Mouse (Mus musculus) right cerebral cortex, postnatal 10 days (tissue): ENCODE data around the gene Hoxb7.
A peak's percentile ranks its signal among the peaks of the same experiment; 100 is the strongest.

ENCODE experiments used
- DNase-seq, 2 experiments: peaks; one replicate each; pipeline ENCODE4 v3.0.0; 2021; ENCODE audit warnings: low spot score in 2 of 2

The Hoxb7 gene

GRCm38 (mm10) chr11:96268031-96268745, 18.2 kb upstream of the Hoxb7 start:
- no peak for DNase-seq

GRCm38 (mm10) chr11:96269869-96270268, 16.6 kb upstream of the Hoxb7 start:
- no peak for DNase-seq

DNA sequence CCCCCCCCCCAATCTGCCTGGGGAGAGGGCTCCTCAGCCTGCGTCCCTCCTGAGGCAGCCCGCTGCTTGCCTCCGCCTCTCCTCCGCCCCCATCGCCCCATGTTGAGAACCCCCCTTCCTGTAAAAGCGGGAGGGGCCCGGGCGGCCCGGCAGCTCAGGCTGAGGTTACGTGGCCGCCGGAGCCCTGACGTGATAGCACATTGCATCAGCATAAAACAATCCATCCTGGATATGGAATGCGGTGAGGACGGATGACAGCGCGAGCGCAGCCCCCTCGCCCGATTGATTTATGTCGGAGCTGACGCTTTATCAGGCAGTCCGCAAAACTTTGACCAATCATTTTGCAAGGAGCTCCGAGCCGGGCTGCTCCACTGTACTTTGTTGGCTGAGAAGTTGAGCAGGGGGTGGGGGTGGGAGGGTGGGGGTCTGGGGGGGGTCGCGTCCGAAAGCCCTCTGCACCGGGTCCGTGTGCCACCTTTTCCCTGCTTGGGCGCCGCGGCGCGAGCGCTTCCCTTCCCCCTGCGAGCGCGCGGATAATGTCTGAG, 15.4 kb upstream of the Hoxb7 start, which contains the start of gene Hoxb9:
Gene Hoxb9, plus strand, starts transcription at position 462 of the 545 bp plus-strand sequence.
- no peak for DNase-seq

- DNase-seq, result no peak
Measured at GRCm38 (mm10) chr11:96271541-96272011, 14.8 kb upstream of the Hoxb7 start.

GRCm38 (mm10) chr11:96272024-96272921, 14.2 kb upstream of the Hoxb7 start:
- no peak for DNase-seq

- DNase-seq, result no peak
Measured at GRCm38 (mm10) chr11:96274428-96274827, 12.0 kb upstream of the Hoxb7 start.

- DNase-seq, result no peak
Measured at GRCm38 (mm10) chr11:96275896-96276295, 10.5 kb upstream of the Hoxb7 start.

DNA sequence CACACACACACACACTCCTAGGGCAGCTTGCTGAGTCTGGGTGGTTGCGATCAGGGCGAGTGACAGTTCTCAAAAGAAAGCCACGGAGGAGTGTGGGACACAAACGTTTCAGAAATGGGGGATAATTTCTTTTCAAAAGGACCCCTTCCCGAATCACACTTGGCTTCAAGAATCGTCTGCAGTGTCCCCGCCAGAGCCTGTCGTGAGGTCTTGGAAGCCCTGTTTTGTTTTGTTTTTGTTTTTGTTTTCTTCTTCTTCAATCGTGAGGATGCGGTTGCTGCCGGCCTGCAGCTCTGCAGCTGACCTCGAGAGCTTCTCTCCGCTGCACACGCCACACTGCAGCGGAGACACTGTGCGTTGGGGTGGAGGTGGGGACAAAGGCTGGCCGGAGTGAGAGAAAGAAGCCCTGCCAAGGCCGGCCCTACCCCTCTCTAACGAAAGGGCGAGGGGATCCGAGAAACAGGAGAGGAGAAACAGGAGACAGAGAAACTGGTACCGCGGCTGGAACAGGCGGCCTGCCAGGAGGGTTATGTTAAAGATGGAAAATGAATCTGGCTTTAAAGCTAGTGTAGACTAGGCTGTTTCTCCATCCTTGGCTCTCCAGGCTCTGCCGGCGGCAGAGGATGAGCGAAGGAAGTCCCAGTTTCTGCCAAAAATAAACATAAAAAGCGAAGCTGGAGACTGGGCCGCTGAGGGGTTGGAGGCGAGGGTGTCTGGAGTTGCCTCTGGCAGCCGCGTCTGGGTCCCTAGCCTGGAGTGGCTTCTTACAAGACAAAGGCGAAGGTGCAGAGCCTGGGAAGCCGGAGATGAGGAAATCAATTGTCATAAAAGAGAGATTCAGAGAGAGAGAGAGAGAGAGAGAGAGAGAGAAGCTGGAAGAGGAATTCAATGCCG, 9.0 kb upstream of the Hoxb7 start:
- DNase-seq, result no peak

DNA sequence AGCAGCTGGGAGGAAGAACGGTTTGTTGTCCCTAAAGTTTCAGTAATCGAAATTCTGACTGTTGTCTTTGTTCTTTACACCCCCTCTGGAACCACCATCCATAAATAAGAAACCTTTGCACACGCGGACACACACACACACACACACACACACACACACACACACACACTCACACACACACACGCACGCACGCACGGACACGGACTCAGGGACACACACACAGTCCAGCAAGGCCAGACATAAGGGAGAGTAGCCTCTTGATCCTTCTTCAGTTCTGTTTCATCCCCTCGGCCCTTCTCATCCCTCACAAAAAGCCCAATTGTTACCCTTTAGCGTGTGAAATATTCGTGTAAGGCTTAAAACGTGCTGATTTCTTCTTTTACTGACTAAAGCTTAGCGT, 8.1 kb upstream of the Hoxb7 start:
- DNase-seq, result no peak

DNA sequence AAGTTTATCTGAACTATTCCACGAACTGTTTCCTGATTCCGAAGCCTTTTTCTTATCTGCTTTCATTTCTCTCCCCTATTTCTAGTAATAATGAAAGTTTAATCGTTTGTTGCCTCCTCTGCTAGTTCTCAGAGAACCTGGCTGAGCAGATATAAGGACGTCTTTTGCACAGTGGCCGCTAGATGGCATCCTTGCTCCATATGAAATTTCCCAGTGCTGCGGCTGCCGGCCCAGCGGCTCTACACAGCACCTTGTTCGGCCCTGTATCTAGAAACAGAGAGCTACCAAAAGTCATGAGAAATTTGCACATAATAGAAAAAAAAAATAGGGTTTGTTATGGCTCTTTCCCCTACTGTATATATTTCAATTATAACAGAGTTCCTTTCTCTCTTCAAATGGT, 7.7 kb upstream of the Hoxb7 start:
- peak; percentile 81 to 88 for DNase-seq

- no peak for DNase-seq
Measured at GRCm38 (mm10) chr11:96279421-96280233, 6.8 kb upstream of the Hoxb7 start.

- no peak for DNase-seq
Measured at GRCm38 (mm10) chr11:96280399-96281378, 5.7 kb upstream of the Hoxb7 start.

DNA sequence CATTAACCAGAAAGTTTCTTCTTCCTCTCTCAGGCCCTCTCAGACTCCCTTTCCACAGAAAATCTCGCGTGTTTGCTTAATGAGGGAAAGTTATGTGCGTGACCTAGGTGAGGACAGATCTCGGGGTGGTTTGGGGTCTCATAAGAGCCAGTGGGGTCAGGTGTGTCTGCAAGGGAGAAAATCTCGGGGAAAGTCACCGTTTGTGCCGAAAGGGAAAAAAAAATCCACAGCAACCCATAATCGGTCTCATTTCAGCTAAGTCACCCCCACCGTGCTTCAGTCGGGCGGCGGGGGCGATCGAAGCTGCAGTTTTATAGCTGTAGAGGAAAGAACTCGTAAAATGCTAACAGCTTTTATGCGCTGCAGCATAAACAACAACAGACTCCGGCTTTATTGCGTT, 5.0 kb upstream of the Hoxb7 start:
- DNase-seq, result no peak

DNA sequence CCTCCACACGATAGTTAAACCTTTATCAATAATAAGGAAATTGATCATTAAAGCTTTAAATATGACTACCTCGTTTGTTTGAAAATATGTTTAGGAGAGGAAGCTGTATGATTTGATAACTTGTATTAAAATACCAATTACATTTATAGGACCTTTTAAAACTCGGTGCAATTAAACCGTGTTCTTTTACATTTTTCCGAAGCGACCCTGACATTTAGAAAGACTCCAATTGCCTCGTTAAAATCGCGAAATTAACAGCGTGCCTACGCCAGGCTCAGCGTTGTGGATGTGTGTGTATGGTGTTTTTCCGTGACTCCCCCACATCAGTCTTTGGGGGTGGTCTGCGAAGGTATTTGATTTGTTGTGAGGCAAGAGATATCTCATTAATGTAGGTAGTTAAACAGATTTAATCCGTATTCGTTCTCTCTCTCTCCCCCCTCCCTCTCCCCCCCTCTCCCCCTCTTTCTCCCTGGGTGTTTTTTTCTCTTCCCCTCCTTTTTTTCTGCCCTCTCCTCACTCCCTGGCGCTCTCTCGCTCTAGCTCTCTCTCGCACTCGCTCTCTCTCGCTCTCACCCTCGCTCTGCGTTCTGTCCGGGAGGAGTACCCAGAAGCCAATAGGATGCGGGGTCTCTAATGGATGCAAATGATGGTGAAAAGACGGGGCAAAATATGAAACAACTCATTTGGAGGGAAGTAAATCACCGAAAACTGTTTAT, 4.4 kb upstream of the Hoxb7 start, which contains the start of gene Hoxb8:
Gene Hoxb8, plus strand, starts transcription at position 51 of the 716 bp plus-strand sequence.
- DNase-seq, result no peak

DNA sequence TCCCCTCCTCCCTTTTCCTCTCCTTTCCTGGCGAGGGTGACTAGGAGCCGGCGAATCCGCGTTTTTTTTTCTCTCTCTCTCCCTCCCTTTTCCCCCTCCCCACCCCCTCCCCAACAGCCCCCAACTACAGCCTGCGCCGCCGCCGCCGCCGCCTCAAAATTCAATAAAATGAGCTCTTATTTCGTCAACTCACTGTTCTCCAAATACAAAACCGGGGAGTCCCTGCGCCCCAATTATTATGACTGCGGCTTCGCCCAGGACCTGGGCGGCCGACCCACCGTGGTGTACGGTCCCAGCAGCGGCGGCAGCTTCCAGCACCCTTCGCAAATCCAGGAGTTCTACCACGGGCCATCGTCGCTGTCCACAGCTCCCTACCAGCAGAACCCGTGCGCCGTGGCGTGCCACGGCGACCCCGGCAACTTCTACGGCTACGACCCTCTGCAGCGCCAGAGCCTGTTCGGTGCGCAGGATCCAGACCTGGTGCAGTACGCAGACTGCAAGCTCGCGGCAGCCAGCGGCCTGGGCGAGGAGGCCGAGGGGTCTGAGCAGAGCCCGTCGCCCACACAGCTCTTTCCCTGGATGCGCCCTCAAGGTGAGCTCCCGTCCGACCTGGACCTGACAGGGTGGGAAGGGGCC, 3.5 kb upstream of the Hoxb7 start:
- no peak for DNase-seq

DNA sequence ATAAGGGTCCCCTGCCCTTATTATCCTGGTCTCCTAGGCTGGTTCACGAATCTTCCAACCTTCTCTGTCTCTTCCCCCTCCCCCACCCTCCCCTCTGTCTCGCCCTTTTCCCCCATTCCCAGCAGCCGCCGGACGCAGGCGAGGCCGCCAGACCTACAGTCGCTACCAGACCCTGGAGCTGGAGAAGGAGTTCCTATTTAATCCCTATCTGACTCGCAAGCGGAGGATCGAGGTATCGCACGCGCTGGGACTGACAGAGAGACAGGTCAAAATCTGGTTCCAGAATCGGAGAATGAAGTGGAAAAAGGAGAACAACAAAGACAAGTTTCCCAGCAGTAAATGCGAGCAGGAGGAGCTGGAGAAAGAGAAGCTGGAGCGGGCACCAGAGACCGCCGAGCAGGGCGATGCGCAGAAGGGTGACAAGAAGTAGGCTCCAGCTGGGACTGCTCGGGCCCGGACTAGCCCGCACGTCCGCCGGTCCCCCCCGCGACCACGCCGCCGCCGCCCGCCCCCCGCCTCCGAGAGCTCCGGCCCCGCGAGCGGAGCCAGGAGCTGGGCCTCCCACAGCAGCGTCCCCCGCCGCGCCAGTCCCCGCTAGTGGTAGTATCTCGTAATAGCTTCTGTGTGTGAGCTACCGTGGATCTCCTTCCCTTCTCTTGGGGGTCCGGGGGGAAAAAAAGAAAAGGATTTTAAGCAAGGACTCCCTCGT, 2.2 kb upstream of the Hoxb7 start:
- no peak for DNase-seq
